ENCODE assay signal across 18 mouse cellular contexts in genomic region chr6:120013125-120013524, GRCm38 (mm10).
"Had no signal": no experiment of that assay in that cellular context is flagged by ENCODE, and none has a peak within 500 bp of the region (broad histone marks: within the 10 kb centered on the region; RNA-seq: fewer than 3 reads in every experiment).

No protein-coding gene starts in this region.

- H3K27me3 ChIP-seq: lung, embryonic 15.5 days; midbrain, embryonic 12.5 days; neural tube, embryonic 13.5 days; neural tube, embryonic 15.5 days had no signal

- H3K9me3 ChIP-seq: lung, embryonic 15.5 days; midbrain, embryonic 10.5 days; midbrain, embryonic 12.5 days; neural tube, embryonic 13.5 days; neural tube, embryonic 15.5 days had no signal

- H3K27ac ChIP-seq: lung, embryonic 15.5 days; midbrain, embryonic 10.5 days; midbrain, embryonic 12.5 days; neural tube, embryonic 13.5 days; neural tube, embryonic 15.5 days had no signal

- ATAC-seq: lung, postnatal 0 days; midbrain, embryonic 16.5 days had no signal

- H3K36me3 ChIP-seq: lung, embryonic 15.5 days; midbrain, embryonic 10.5 days; midbrain, embryonic 12.5 days; neural tube, embryonic 13.5 days; neural tube, embryonic 15.5 days had no signal

- H3K4me2 ChIP-seq: lung, embryonic 15.5 days; midbrain, embryonic 12.5 days; neural tube, embryonic 13.5 days; neural tube, embryonic 15.5 days had no signal

- H3K9ac ChIP-seq: lung, embryonic 15.5 days; midbrain, embryonic 12.5 days; neural tube, embryonic 13.5 days; neural tube, embryonic 15.5 days had no signal

- H3K4me3 ChIP-seq: lung, embryonic 15.5 days; midbrain, embryonic 10.5 days; midbrain, embryonic 12.5 days; myocyte; neural tube, embryonic 13.5 days; neural tube, embryonic 15.5 days had no signal

- H3K4me1 ChIP-seq: midbrain, embryonic 10.5 days; midbrain, embryonic 12.5 days; neural tube, embryonic 13.5 days; neural tube, embryonic 15.5 days had no signal

- DNase-seq: lung, adult 2 months; lung, postnatal 4 days; midbrain, embryonic 14.5 days; retina, postnatal 1 day; right cerebral cortex, adult 18-20 months; right cerebral cortex, postnatal 25 days; right cerebral cortex, postnatal 4 days; thymus, adult 18-20 months; thymus, postnatal 14 days; thymus, postnatal 36 days had no signal
